Mouse (Mus musculus) heart, postnatal 0 days (tissue): ENCODE measurements around the gene Iffo2.

ENCODE experiments used
- CTCF ChIP-seq: IDR thresholded peaks from 2 replicates; pipeline ENCODE4 v1.5.1; 2016; ENCODE audit warnings: antibody characterized with exemption, control low read depth, low read depth
- EP300 ChIP-seq: IDR thresholded peaks from 2 replicates; pipeline ENCODE4 v1.6.1; 2016; ENCODE audit warnings: antibody characterized with exemption, low read depth

DNA sequence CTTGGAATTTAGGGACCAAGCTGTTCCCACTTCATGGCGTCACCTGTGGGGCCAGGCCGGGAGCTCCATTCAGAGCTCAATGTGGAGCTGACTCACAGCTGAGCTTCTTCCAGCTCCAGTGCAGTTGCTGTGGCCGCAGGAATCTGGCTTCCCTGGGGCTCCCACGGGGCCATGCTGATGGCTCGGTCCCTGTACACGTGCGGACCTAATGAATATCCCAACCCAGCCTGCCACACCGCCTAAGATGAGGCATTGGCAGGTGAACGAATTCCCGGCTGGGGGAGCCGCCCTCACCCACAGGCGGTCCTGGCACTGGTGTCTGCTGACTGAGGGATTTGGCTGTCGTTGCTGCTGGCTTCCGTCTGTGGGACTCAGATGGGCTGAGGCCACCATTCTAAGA is 29.5 kb upstream of the Iffo2 start:
- no peak for TF ChIP-seq CTCF
- no peak for TF ChIP-seq EP300
